Mouse (Mus musculus) forelimb bud, embryonic 11.5 days (tissue): ENCODE measurements around the gene Irf2bp2.

Experiments
- DNase-seq: peaks from one replicate; pipeline ENCODE4 v3.0.0-alpha.2; 2012; ENCODE audit warnings: low read depth, low spot score

Gene Irf2bp2

DNA sequence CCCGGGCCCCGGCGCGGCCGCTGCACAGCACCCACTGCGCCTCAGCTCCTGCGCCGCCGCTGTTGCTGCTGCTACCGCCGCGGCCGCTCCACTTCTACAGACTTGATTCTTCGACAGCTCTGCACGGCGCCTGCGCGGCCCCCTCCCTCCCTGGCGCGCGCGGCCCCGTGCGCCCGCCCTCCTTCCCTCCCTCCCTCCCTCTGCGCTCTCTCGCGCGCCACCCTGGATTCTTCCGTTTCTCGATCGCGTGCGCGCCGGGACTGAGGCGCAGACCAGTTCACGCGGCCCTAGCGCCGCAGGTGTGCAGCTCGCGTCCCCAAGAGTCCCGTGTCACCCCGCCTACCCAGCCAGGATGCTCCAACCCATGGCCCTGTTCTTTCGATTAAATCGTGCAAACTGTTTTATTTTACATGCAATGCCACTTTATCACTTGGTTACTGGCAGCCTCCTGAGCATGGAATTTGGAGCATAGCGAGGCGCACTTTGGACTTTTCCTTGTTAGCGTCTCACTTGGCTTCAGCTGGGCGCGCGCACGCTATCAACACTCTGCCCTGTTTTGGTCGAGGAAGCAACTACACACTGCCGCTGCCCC, at the start of gene Irf2bp2:
TSS of gene Irf2bp2 (minus strand) at position 98 of the 592 bp plus-strand sequence.
- DNase-seq = peak; percentile 96

- no peak for DNase-seq
These were observed 48.9 kb upstream of the Irf2bp2 start for GRCm38 (mm10) chr8:126642665-126643064.

DNA sequence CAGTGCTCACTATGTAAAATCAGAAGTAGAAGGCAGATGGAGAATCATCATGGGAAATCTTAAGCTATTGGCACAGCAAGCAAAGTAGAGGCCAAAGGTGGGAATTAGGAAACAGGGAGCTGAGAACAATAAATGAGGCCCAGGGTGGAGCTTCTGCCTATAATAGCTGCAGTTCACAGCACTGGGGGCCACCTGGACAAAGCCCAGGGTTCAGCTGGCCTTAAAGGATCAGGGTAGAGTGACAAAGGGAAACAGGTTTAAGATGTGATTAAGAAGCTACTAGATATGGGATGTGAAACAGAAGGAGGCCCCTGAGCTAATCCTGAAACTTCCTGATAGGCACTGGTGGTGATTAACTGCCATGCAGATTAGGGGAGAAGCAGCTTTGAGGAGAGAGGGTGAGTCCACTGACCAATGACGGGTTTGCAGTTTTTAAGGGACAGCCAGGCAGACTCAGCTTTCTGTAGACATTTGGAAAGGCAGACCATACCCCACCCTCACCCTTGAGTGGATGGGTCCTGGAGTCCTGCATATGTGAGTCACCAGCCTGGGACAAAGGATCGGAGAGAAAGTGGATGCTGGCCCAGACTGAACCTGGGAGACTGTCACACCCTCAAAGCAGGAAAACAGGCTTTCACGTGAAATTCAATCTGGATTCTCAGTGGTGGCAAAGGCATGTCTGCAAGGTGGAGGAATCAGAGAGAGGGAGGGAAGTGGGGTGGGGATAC, 47.9 kb upstream of the Irf2bp2 start:
- no peak for DNase-seq

- no peak for DNase-seq
These were observed 45.4 kb upstream of the Irf2bp2 start for GRCm38 (mm10) chr8:126639161-126639560.

- DNase-seq = no peak
These were observed 44.2 kb upstream of the Irf2bp2 start for GRCm38 (mm10) chr8:126638027-126638426.

DNA sequence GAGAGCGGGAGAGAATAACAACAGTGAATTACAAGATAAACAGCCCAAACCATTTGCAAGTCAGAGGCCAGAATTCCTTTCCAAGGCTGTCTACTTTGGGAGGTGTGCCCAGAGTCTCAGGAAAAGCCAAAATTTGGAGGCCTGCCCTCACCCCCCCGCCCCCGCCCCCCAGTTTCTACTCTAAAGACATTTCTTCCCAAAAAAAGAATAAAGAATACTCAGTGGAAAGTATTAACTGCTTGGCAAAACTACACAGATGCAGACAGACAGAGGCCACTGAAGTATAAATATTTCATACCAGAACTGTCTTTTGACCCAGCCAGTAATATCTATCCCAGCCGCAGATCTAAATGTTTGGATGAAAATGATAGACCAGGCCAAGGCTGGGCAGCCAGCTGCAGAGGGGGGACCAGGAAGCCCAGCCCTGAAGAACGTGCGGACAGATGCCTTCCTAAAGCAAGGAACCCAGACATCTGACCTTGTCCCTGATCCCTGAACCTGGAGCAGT, 40.8 kb upstream of the Irf2bp2 start:
- DNase-seq = no peak

DNA sequence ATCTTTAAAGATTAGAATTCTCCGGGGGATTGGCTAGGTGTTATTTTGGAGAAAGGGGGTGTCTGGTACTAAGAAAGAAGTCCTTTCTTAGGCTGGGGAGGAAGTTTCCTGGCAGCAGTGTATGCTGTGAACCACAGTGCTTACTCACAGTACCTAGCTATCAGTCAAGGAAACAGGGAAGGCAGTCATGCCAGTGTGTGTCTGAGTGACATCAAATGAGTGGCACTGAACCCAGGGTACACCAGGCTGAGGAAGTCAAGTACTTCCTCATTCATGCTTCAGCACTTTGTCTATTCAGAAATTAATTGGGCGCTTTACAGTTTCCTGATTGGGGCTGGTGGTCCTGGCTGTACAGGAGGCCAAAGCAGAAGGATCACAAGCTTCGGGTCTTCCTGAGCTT, 34.8 kb upstream of the Irf2bp2 start:
- no peak for DNase-seq

- no peak for DNase-seq
These were observed 32.6 kb upstream of the Irf2bp2 start for GRCm38 (mm10) chr8:126626415-126626814.

- no peak for DNase-seq
These were observed 28.5 kb upstream of the Irf2bp2 start for GRCm38 (mm10) chr8:126622111-126622795.

GRCm38 (mm10) chr8:126620721-126621120, 26.9 kb upstream of the Irf2bp2 start:
- DNase-seq = no peak

- DNase-seq = no peak
These were observed 25.7 kb upstream of the Irf2bp2 start for GRCm38 (mm10) chr8:126619487-126619886.

DNA sequence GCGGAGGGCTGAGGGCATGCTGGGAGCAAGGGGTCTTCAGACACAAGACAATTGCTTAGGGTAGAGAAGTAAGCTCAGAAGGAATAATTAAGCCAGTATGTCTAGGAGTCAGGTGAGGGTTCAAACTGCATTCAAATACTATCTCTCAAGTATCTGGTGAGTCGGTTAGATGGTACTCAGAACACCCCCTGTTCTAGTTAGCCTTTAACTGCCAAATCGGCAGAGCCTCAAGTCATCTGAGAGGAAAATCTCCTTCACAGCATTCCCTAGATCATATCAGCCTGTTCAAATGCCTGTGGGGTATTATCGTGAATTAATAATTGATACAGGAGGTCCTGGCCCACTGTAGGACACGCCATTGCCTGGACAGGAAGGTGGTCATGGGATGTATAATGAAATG, 23.9 kb upstream of the Irf2bp2 start:
- DNase-seq = no peak

DNA sequence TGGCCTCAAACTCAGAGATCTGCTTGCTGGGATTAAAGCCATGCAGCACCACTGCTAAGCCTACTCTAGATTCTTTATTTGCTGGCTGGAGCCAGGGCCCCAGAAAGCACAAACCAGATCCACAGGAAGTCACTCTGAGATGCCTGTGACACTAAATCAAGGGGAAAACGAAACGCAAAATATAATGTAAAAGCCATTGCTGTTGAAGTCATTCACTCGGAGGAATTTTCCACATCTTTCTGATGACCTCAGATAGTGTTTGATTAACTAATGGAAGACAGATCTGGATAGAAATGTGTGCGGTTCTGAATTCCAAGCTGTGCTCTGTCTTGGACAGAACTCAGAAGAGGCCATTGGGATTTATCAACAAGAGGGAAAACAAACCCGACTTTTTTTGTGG, 22.9 kb upstream of the Irf2bp2 start:
- no peak for DNase-seq

DNA sequence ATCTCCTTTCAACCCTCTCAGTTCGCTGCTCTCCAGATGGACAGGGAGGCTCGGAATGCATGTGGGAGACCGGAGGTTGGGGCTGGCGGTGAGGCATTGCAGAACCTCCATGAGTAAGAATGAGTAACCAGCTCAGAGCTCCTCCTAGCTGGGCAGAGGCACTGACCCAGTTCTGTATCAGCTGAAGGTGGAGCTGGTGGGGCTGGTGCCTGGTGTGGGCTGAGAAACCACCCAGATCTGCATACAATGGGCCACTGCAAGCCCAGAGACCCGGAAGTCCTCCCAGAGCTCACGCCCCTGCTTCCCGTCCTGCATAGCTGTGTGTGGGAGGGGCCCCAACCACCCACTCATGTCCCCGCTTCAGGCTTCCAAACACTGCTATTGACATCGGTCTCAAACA, 22.0 kb upstream of the Irf2bp2 start:
- no peak for DNase-seq

DNA sequence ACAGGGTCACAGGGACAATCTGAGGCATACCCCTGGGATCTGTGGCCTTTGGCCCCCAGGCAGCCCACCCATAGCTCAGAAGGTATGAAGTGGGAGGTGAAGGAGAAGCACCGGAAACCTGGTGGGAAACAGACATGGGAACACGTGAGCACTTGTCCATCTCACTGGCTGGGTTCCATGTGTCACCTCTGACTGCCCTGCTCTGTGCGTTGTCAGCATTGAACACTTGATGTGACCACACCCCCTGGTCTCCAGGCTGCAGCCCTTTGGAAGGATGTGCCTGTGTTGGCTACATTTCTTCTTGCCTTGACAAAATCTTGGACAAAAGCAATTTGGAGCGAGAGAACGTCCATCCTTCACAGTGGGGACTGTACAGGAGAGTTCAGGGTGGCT, 20.9 kb upstream of the Irf2bp2 start:
- no peak for DNase-seq

DNA sequence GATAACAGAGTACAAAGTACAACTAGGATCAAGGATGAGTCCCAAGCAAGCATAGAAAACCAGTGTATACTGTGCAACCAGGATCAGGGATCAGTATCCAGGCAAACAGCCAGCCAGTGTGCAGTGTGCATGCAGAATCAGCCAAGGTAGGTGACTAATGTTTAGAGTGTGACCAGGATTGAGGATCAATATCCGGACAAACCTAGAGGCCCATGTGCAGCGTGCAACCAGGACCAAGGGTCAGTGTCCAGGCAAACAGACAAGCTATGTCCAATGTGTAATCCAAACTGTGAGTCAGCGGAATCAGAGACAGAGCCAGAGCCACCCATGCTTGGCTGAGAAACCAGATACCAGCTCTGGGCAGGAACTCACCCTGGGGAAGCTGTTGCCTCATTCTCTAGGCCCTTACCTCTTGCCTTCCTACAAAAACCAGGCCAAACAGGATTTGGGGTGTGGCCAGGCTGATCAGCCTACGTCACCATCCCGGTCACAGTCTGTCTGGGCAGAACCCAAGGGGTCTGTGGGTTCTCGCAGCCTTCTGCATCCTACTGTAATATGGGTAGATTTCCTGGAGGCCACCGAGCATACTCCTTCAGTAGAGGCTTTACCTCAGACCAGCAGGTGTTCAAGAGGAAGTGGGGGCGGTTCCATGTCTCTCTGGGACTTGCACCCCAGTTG, 20.4 kb upstream of the Irf2bp2 start:
- DNase-seq = no peak

GRCm38 (mm10) chr8:126613143-126613542, 19.4 kb upstream of the Irf2bp2 start:
- DNase-seq = no peak

GRCm38 (mm10) chr8:126612739-126613138, 19.0 kb upstream of the Irf2bp2 start:
- DNase-seq = no peak

DNA sequence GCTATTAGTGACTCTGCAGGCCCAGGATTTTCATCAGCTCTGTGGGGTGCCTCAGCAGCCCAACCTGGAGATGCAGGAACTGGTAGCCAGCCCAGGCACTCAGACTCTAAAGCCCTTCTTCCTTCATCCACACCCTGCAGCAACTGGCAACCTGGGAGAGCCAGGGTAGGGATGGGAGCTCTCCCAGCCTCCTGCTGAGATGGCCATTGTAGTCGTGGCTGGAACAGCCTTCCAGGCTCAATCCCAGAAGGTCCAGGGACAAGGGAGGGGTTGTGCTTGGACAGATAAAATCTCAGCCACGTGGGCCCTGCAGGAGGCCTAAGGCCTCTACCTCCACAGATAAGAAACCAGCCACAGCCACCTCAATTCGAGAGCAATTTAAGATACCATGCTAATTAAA, 16.9 kb upstream of the Irf2bp2 start:
- DNase-seq = no peak

DNA sequence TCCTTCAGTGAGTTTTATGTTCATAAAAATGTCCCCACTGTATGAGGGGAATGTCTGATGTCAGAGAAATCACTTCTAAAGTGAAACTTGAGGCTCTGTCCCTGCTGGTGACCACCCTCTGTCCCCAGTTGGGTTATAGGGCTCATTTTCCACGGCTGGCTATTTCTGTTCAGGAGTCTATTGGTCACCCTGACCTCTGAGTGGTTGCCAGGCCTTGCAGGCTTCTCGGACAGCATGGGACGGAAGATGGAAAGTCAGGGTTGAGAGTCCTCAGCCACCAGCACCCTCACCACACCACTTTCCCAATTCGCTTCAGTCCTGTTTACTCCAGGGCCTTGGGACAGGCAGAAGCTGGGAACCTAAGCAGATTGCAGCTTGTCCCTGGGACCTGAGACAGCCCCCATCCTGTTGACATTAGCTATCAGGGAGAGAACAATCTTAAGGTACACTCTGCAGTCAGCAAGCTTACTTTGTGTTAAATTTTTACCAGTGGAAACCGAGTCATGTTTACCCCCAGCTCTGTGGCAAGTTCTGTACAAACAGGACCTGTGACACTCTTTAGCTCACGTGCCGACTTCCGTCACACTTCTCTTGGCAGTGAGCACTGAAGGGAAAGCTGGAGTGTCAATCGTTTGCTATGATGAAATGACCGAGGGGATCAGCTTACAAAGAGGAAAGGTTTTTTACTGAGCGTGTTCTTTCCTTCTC, 15.9 kb upstream of the Irf2bp2 start:
- DNase-seq = no peak

DNA sequence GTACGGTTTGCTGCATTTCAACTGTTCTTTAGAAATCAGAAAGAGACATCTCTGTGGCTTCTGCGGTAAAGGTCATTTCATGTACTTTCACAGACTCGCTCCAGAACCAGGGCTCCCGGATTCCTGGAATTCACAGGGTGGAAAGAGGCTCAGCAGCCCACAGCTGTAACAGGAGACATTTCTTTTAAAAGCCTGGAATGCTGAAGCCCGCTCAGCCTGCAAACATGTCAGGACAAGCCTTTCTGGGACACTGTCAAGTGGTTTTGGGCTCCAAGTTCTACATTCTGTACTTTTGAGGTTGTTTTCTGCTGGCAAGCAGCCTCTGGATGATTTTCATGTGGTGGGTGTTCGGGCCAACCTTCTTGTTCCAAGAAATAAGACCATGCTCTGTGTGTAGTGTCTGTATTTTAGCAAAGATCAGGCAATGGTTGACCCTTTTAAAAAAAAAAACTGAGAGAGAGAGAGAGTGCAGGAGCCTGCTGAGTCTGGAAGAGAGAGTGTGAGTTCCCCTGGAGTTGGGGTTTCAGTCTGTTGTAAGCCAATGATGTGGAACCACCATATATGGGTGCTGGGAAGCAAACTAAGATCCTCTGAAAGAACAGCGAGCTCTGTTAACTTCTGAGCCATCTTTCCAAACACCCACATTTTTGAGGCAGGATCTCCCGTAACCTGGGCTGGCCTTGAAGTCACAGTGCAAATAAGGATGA, 9.6 kb upstream of the Irf2bp2 start:
- peak; percentile 62 for DNase-seq
